Mouse (Mus musculus) myocyte (in vitro differentiated cells): Measurements from ENCODE around the gene Unc93b1. TPM values are rescaled to one million over a fixed set of nuclear protein-coding genes. Genes with fewer than 3 reads are reported as not detected.
A peak's percentile ranks its signal among the peaks of the same experiment; 100 is the strongest.
"Not testable (repeated sequence)": the region's sequence is repeated elsewhere in the genome, so short reads cannot be mapped to it uniquely, and the experiment has no call there.

Source experiments
- H3K27me3 ChIP-seq: one replicate; pipeline ENCODE4 v1.6.1; 2011; ENCODE audit not compliant: control insufficient read depth, insufficient read depth, insufficient read length
- H3K36me3 ChIP-seq: one replicate; pipeline ENCODE4 v1.6.1; 2011; ENCODE audit not compliant: control insufficient read depth, insufficient read depth
- H3K4me2 ChIP-seq: one replicate; pipeline ENCODE4 v1.6.1; 2011; ENCODE audit warnings: low read depth, control low read depth
- H3K4me3 ChIP-seq: one replicate; pipeline ENCODE4 v1.5.1; 2011; ENCODE audit warnings: mild to moderate bottlenecking, control low read depth, moderate library complexity
- H3K79me2 ChIP-seq: one replicate; pipeline ENCODE4 v1.6.1; 2011; ENCODE audit not compliant: control insufficient read depth, insufficient read depth
- H3ac ChIP-seq: one replicate; pipeline ENCODE4 v1.6.1; 2011; ENCODE audit not compliant: control insufficient read depth, insufficient read length
- CEBPB ChIP-seq: IDR thresholded peaks from 2 replicates; pipeline ENCODE4 v1.6.1; 2011; ENCODE audit warnings: mild to moderate bottlenecking, moderate library complexity; ENCODE audit not compliant: poor library complexity, insufficient read depth, severe bottlenecking
- E2F4 ChIP-seq: IDR thresholded peaks from one replicate; pipeline ENCODE4 v1.6.1; 2011; ENCODE audit warnings: mild to moderate bottlenecking, control low read depth, moderate library complexity; ENCODE audit not compliant: insufficient read depth
- MAX ChIP-seq: IDR thresholded peaks from one replicate; pipeline ENCODE4 v1.6.1; 2011; ENCODE audit warnings: low read depth, mild to moderate bottlenecking, control low read depth
- MYOD1 ChIP-seq, 3 experiments: IDR thresholded peaks; one replicate each; pipeline ENCODE4 v1.6.1; 2011; ENCODE audit warnings: control low read depth in 2 of 3, low read depth in 2 of 3, mild to moderate bottlenecking in 2 of 3, moderate library complexity in 1 of 3; ENCODE audit not compliant: insufficient read length in 2 of 3, control insufficient read depth in 1 of 3
- MYOG ChIP-seq, 3 experiments: IDR thresholded peaks; one replicate each; pipeline ENCODE4 v1.6.1; 2011; ENCODE audit warnings: control low read depth in 2 of 3, low read depth in 2 of 3, mild to moderate bottlenecking in 2 of 3; ENCODE audit not compliant: insufficient read length in 2 of 3, control insufficient read depth in 1 of 3, insufficient read depth in 1 of 3
- POLR2A ChIP-seq: IDR thresholded peaks from one replicate; pipeline ENCODE4 v1.6.1; 2011; ENCODE audit warnings: low read depth, mild to moderate bottlenecking, control low read depth, moderate library complexity; ENCODE audit not compliant: insufficient read length
- POLR2AphosphoS2 ChIP-seq: IDR thresholded peaks from one replicate; pipeline ENCODE4 v1.6.1; 2011; ENCODE audit warnings: low read depth, control low read depth; ENCODE audit not compliant: insufficient read length
- REST ChIP-seq: IDR thresholded peaks from one replicate; pipeline ENCODE4 v1.6.1; 2011; ENCODE audit warnings: mild to moderate bottlenecking, control low read depth, moderate library complexity; ENCODE audit not compliant: insufficient read depth, insufficient read length
- SRF ChIP-seq: IDR thresholded peaks from one replicate; pipeline ENCODE4 v1.6.1; 2011; ENCODE audit warnings: low read depth; ENCODE audit not compliant: control insufficient read depth, insufficient read length
- TCF12 ChIP-seq: IDR thresholded peaks from one replicate; pipeline ENCODE4 v1.6.1; 2011; ENCODE audit warnings: mild to moderate bottlenecking, control low read depth; ENCODE audit not compliant: poor library complexity, insufficient read depth, severe bottlenecking
- TCF3 ChIP-seq: IDR thresholded peaks from one replicate; pipeline ENCODE4 v1.6.1; 2011; ENCODE audit warnings: low read depth, control low read depth; ENCODE audit not compliant: insufficient read length
- USF1 ChIP-seq: IDR thresholded peaks from one replicate; pipeline ENCODE4 v1.6.1; 2011; ENCODE audit warnings: low read depth, mild to moderate bottlenecking, control low read depth, moderate library complexity
- polyA plus RNA-seq: library from polyadenylated mRNA; unstranded; fragments of >200 nt; fragmentation: generic; extraction: Trizol; gene quantifications from one replicate; pipeline ENCODE4 v1.2.1, GENCODE M21; 2012; ENCODE audit warnings: missing spikeins

Gene Unc93b1
- polyA plus RNA-seq, 1 experiment, result 4.0 TPM

DNA sequence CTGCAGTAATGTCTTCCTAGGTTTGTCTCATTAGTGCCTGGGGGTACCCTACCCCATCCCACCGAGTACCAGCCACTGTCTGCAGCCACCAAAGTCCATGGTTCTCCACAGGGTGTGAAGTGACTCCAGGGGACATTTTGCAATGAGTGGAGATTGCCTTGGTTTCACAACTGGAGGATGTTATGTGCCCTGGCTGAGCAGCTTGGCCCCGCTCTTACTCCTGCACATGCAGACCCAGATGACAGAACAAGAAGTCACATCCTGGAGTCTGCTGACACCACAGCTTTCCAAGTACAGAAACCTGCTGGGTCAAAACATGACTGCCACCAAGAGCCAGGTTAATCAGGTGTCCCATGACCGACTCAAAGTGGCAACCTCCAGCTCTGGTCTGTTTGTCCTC lies 20.0 kb downstream of the Unc93b1 start:
- TF ChIP-seq TCF3, result no peak
- no peak for TF ChIP-seq MYOD1 (IDR thresholded peaks at IDR 0.05; ENCODE audit: control insufficient read depth in 1 of 3, insufficient read length in 2 of 3, low read depth in 2 of 3)
- no peak for TF ChIP-seq MYOG (IDR thresholded peaks at IDR 0.05; ENCODE audit: control insufficient read depth in 1 of 3, insufficient read depth in 1 of 3, insufficient read length in 2 of 3, low read depth in 2 of 3)
- TF ChIP-seq E2F4, result no peak
- no peak for TF ChIP-seq MAX
- no peak for TF ChIP-seq REST
- TF ChIP-seq USF1, result no peak
- no peak for TF ChIP-seq POLR2AphosphoS2
- TF ChIP-seq CEBPB, result no peak
- no peak for TF ChIP-seq TCF12
- H3K4me2 ChIP-seq, result no peak overlapping the region
- H3ac ChIP-seq, result no peak overlapping the region
- H3K4me3 ChIP-seq, result no peak overlapping the region
- H3K36me3 ChIP-seq, result no peaks in the 10 kb centered on the region
- H3K27me3 ChIP-seq, result no peaks in the 10 kb centered on the region
- H3K79me2 ChIP-seq, result no peaks in the 10 kb centered on the region

DNA sequence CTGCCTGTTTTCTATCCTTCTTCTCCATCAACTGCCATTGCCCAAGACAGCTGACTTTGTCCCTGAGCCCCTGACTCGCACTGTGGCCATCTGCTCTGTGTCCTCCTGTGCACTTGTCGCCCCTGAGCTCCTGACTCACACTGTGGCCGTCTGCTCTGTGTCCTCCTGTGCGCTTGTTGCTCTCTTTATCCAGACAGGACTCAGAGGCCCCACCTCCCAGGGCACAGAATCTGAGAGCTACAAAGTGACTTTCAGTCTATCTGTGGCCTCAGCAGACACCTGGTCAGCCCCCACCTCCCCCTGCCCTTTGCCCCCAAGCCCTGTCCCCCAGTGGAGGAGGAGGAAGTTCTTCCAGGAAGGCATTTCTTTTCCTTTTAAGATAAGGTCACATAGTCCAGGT lies 20.8 kb downstream of the Unc93b1 start:
- TF ChIP-seq MYOG (IDR thresholded peaks at IDR 0.05; ENCODE audit: control insufficient read depth in 1 of 3, insufficient read depth in 1 of 3, insufficient read length in 2 of 3, low read depth in 2 of 3) (peak in 2 of 3 experiments; percentile 60 to 76), USF1 (no peak), POLR2A (no peak), POLR2AphosphoS2 (no peak), SRF (no peak), REST (no peak), MYOD1 (IDR thresholded peaks at IDR 0.05; ENCODE audit: control insufficient read depth in 1 of 3, insufficient read length in 2 of 3, low read depth in 2 of 3) (peak in 2 of 3 experiments; percentile 51 to 76), TCF3 (no peak), E2F4 (no peak), CEBPB (no peak), TCF12 (no peak)
- no peaks in the 10 kb centered on the region for H3K27me3 ChIP-seq
- no peaks in the 10 kb centered on the region for H3K79me2 ChIP-seq
- H3K4me2 ChIP-seq, result no peak overlapping the region
- no peaks in the 10 kb centered on the region for H3K36me3 ChIP-seq
- H3K4me3 ChIP-seq, result no peak overlapping the region
- H3ac ChIP-seq, result no peak overlapping the region

DNA sequence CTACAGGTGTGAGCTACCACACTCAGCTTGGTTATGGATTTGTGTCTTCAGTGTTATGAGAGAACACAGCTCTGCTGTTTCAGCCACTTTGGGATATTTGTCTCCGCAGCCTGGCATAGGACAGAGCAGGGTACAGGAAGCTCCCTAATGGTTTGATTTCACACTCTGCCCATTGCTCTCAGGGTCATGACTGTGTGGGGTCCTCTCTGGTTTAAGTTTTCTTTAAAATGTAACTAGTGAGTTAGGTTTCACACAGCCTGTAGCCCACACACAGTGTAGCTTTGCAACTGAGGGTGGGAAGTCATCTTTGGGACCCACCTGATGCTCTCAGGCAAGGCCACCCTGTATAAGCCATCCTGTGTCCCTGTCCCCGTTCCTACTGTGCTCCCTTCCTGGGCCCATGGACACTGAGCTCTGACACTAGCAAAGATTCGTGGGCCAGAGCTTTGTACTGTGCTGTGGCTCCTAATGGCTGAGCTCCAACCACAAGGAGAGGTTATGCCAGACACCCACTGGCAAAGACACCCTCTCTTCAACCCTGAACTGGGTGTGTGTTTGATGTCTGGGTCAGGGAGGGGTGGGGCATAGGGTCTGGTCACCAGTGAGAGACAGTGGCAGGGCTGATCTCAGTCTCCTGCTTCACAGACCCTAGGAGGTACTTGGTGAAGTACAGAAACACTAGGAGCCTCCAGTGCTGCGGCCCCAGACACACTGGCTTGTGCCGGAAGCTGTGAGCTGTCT lies 22.5 kb downstream of the Unc93b1 start:
- H3ac ChIP-seq, H3K27me3 ChIP-seq, H3K4me2 ChIP-seq, H3K4me3 ChIP-seq, H3K36me3 ChIP-seq, H3K79me2 ChIP-seq: not testable (repeated sequence)

DNA sequence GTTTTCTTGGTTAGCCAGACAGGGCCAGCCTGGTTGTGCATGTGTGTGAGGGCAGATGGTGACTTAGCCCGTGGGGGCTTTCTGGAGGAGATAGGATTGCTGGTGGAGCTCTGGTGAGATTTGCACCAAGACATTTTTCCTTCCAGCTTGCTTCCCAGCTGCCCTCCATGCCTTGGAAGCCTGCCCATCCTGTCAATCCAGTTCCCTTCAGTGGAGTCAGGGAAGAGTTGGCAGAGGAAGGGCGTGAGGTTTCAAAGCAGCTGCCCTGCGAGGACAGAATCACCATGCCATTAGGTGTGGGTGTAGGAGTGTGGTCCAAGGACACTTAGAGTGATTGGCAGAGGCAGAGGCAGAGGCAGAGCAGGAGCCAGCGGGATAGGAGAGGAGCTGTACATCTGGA lies 23.5 kb downstream of the Unc93b1 start, which contains the start of gene Aldh3b3:
Aldh3b3 (plus strand) TSS at position 176 of the 400 bp plus-strand sequence.
- no peaks in the 10 kb centered on the region for H3K27me3 ChIP-seq
- peak within 1 kb of the TSS; percentile 16 for H3K4me2 ChIP-seq
- peak in 1 of 3 experiments; percentile 31 for TF ChIP-seq MYOG (IDR thresholded peaks at IDR 0.05; ENCODE audit: control insufficient read depth in 1 of 3, insufficient read depth in 1 of 3, insufficient read length in 2 of 3, low read depth in 2 of 3)
- peak in 2 of 3 experiments; percentile 66 to 85 for TF ChIP-seq MYOD1 (IDR thresholded peaks at IDR 0.05; ENCODE audit: control insufficient read depth in 1 of 3, insufficient read length in 2 of 3, low read depth in 2 of 3)
- no peak for TF ChIP-seq MAX
- H3K36me3 ChIP-seq, result no peaks in the 10 kb centered on the region
- H3K79me2 ChIP-seq, result no peaks in the 10 kb centered on the region
- H3K4me3 ChIP-seq, result no peak within 1 kb of the TSS
- H3ac ChIP-seq, result no peak within 1 kb of the TSS

DNA sequence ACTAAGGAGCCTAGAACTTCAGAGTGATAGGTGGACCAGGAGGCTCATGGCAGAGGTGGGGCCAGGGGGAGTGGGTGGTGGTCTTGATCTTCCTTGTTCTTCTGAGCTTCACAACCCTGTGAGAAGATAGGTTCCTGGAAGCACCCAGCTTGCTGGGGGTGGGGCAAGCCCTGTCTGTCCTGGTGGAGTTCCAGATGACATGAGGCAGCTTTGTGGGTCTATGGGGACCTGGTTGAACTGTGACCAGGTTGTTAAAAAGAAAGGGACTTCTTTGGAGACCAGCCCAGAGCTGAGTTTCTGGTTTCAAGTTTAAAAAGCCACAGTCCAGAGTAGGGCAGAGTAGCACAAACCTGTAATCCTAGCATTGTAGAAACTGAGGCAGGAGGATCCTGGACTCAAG lies 24.0 kb downstream of the Unc93b1 start:
- H3K27me3 ChIP-seq, result no peaks in the 10 kb centered on the region
- no peaks in the 10 kb centered on the region for H3K79me2 ChIP-seq
- no peaks in the 10 kb centered on the region for H3K36me3 ChIP-seq
- no peak overlapping the region for H3K4me3 ChIP-seq
- TF ChIP-seq REST (no peak), USF1 (no peak), SRF (no peak), POLR2AphosphoS2 (no peak), MYOG (IDR thresholded peaks at IDR 0.05; ENCODE audit: control insufficient read depth in 1 of 3, insufficient read depth in 1 of 3, insufficient read length in 2 of 3, low read depth in 2 of 3) (no peak), MYOD1 (IDR thresholded peaks at IDR 0.05; ENCODE audit: control insufficient read depth in 1 of 3, insufficient read length in 2 of 3, low read depth in 2 of 3) (no peak), TCF12 (no peak), POLR2A (no peak), E2F4 (no peak), MAX (no peak), TCF3 (no peak), CEBPB (no peak)
- H3ac ChIP-seq, result no peak overlapping the region
- H3K4me2 ChIP-seq, result peak overlapping the region; percentile 16
